Mouse (Mus musculus) spleen, postnatal 36 days (tissue): ENCODE measurements around the gene Rgn.

Source experiments
- DNase-seq, 2 experiments: peaks; one replicate each; pipeline ENCODE4 v3.0.0; 2022; ENCODE audit warnings: low spot score in 2 of 2, mixed read lengths in 1 of 2

Rgn gene

DNA sequence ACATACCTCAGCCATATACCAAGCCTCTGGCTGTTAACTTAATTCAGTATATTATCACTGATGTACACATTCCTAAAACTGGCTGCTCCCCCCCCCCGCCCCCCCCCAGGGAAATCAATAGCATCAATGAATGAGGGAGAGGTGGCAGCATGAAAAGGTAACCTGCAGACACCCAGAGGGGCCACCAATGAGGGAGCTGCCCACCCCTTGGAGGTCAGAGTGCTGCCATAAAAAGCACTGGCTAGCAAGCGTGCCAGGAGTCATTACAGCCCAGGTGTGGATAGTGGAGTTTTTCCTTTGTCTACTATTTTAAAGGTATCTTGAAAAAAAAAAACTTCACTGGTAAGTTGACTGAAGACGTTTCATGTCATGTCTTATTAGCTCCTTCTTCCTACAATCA, at the start of gene Rgn:
Gene Rgn (plus strand): TSS at position 256 of the 400 bp plus-strand sequence.
- DNase-seq, result no peak

DNA sequence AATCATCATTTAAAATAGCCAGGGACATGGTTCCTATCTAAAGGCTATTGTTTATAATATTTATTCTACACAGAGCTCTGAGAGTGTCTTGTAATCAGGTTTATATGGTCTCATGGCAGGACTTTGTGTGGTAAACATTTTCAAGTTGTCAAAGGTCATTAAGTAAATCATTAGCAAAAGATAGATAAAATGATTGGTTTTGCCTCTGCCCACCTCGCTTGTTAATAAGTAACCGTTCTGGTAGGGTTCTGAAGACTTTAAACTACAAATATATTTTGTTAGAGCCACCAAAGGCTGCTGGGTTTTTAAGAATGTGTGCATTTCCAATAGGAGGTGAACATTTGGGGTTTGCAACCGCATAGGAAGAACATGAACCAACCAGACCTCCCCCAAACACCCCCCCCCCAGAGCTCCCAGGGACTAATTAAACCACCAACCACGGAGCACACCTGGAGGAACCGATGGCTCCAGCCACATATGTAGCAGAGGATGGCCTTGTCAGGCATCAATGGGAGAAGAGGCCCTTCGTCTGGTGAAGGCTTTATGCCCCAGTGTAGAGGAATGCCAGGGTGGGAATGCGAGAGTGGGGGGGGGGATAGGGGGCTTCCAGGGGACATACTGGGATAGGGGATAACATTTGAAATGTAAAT, 29.2 kb upstream of the Rgn start:
- no peak for DNase-seq

- DNase-seq, result no peak
Measured at GRCm38 (mm10) chrX:20521578-20521977, 28.0 kb upstream of the Rgn start.

DNA sequence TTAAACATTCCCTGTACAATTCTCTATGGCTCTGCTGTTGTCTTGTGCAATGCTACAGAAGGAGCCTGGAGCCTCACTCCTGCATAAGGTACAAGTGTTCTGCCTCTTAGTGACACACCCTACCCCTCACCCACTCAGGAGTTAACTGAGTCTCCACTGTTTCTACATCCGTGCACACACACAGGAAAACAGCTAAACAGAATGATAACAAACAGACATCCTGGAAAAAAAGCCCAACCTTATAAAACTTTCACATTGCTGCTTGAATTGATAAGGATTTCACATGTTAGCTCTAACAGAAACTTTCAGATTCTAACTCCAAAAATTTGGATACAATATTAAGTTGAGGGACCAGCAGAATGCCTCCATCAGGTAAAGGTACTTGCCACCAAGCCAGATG, 17.0 kb upstream of the Rgn start:
- DNase-seq, result no peak

- DNase-seq, result no peak
Measured at GRCm38 (mm10) chrX:20543867-20544266, 5.7 kb upstream of the Rgn start.

DNA sequence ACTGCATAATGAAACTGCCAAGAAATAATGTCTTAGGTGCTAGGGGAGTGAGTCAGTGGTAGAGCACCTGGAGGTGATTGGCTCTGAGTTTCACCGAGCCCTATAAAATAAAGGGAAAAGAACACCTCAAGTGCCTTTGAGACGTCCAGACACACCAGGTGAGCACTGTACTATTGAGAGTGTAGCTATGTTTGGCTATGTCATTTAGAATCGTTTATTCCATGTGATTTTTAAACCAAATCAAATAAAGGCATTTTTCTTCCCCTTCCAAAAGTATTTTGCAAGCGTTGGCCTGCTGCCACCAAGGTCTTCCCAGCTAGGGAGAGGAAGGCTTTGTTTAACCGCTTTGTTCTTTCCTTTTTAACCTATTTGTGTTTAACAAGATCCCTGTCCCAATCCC, 2.0 kb upstream of the Rgn start:
- no peak for DNase-seq

- no peak for DNase-seq
Measured at GRCm38 (mm10) chrX:20548011-20548879, 1.3 kb upstream of the Rgn start.

DNA sequence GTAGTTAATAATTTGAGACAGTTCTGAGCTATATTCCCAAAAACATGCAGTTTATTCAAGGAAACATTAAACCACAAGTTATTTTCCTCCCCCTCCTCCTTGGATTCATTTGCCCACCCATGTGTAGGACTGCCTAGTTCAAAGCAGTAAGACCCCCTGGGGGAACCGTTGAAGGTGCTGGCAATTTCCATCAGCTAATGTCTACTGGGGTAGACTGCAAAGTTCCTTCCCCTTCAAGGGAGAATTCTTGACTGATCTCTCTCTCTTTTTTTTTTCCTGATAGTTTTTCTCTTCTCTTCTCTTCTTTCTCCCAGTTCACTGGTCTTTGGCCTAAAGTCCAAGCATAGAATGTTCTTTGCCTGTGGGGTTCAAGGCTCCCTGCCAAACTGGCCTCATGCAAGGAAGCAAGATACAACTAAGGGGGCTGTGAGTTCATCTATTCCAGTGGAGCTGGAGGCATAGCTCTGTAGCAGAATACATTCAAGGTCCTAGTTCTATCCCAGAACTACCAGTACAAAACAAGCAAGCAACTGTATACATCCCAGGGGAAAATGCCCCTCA, 627 bp upstream of the Rgn start:
- DNase-seq, result no peak

DNA sequence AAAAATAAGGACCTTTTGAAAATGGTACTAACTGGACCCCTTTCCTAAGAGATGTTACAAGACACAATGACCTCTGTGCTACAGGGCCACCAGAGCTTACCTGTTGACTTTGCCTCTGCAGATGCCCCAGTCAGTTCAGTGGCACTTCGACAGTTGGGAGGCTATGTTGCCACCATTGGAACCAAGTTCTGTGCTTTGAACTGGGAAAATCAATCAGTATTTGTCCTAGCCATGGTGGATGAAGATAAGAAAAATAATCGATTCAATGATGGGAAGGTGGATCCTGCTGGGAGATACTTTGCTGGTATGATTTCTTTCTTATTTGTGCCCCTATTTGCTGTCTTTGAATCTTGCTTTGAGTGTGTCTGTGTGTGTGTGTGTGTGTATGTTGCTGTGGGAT, 2.6 kb downstream of the Rgn start:
- no peak for DNase-seq

GRCm38 (mm10) chrX:20561846-20562245, 12.3 kb downstream of the Rgn start:
- no peak for DNase-seq

DNA sequence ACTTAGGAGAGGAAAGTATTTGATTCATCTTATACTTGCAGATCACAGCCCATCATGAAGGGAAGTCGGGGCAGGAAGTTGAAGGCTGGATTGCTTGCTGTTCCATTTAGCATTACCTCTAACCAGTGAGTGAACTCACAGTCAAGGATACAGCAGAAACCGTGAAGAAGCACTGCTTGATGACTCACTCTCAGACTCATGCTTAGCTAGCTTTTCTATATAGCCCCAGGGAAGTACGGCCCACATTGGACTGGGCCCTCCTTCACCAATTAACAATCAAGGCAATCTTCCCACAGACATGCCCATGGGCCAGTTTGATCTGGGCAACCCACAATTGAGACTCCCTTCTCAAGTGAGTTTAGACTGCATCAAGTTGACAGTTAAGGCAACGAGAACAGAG, 14.4 kb downstream of the Rgn start:
- DNase-seq, result no peak

- peak; percentile 1 for DNase-seq
Measured at GRCm38 (mm10) chrX:20571024-20571423, 21.4 kb downstream of the Rgn start.

DNA sequence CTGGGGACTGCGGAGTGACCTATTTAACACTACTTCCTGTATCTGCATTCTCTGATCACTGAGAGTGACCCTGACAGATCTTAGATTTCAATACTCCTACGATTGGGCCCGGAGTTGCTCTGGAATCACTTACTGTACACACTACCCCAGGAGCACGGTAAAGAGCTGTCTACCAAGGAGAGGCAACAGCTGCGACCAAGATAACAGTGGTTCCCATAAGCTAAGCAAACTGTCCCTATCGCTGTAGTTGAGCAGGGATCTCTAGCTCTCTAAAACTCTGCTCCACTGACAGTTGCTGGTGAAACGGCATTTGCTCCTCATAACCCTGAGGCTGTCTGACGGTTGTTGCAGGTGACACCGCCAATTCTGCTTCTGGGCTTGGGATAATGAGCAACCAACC, 23.1 kb downstream of the Rgn start:
- DNase-seq, result no peak

DNA sequence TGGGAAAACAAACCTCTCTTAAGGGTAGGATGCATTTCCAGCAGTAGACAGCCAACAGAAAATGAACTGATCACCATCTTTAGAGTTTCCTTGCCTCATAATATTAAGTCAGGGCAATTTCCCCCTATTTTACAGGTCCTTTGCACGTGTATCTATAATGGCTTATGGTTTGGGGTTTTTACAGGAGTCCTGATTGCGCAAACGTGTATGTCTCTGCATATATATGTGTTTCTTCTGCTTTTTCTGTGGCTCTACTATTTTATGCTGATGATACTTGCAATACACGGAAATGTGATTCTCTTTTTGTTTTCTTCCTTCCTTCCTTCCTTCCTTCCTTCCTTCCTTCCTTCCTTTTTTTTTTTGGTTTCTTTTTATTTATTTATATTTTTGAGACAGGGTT, 24.3 kb downstream of the Rgn start:
- no peak for DNase-seq

DNA sequence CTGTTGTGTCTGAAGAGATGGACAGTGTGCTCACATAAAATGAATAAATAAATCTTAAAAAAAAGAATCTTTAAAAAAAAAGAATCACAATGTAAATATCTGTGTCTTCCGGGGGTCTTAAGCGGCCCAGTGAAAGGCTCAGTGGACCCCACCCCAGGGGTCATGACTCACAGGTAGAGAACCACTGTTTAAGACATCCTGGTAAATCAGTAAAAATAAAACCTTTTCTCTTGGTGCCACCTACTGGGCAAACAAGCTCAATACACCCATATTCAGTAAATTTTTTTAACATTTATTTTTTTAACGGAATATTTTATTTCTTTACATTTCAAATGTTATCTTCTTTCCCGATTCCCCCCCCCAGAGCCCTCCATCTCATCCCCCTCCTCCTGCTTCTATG, 38.4 kb downstream of the Rgn start:
- DNase-seq, result no peak

DNA sequence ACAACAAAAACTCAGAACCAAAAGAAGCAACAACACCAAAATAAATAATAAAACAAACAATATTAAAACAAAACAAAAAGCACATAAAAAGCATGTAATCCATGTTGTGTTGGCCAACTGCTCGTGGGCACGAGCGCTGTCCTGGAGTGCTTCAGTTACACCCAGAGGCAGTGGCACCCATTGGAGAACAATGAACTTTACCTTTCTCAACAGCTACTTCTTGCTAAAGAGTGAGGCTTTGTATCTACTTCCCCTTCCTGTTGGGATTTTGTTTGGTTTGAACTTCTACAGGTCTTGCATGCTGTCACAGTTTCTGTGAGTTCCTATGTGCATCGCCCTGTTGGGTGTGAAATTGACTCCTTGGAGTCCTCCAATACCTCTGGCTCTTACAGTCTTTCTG, 58.9 kb downstream of the Rgn start:
- no peak for DNase-seq
